Mouse (Mus musculus) small intestine, adult 2 months (tissue): ENCODE results near the gene Ints3.

Source experiments
- CTCF ChIP-seq: fragments of 200-500 bp; IDR thresholded peaks from 2 replicates; pipeline ENCODE4 v1.5.1; 2012; ENCODE audit warnings: low read depth, mild to moderate bottlenecking, control low read depth, inconsistent platforms, low read length, moderate library complexity, mixed read lengths; ENCODE audit not compliant: insufficient replicate concordance, insufficient read length; ENCODE audit errors: extremely low read depth
- POLR2A ChIP-seq: fragments of 200-500 bp; IDR thresholded peaks from 2 replicates; pipeline ENCODE4 v1.6.1; 2012; ENCODE audit warnings: low read depth, mild to moderate bottlenecking, control low read depth, inconsistent platforms, low read length, moderate library complexity

DNA sequence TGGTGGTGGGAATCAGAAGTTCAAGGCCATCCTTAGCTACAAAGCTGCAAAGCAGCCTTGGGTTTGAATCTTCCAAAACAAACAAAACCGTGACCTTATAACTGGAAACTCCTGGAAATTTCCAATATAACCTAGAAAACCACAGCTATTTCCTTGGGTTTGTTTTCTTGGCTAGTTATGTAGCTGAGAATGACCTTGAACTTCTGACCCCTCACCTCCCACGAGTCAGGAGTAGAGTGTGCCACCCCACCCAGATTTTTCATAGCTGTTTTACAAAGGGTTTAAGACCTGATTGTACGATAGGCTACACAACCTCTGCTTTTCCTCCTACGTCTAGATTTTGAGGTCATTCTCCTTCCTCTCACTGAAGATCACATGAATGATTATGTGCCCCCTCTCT is 3.7 kb upstream of the Ints3 start:
- no peak for TF ChIP-seq CTCF
- TF ChIP-seq POLR2A = no peak
